30 mouse cellular contexts compared by ENCODE assay signal in the genomic region with DNA sequence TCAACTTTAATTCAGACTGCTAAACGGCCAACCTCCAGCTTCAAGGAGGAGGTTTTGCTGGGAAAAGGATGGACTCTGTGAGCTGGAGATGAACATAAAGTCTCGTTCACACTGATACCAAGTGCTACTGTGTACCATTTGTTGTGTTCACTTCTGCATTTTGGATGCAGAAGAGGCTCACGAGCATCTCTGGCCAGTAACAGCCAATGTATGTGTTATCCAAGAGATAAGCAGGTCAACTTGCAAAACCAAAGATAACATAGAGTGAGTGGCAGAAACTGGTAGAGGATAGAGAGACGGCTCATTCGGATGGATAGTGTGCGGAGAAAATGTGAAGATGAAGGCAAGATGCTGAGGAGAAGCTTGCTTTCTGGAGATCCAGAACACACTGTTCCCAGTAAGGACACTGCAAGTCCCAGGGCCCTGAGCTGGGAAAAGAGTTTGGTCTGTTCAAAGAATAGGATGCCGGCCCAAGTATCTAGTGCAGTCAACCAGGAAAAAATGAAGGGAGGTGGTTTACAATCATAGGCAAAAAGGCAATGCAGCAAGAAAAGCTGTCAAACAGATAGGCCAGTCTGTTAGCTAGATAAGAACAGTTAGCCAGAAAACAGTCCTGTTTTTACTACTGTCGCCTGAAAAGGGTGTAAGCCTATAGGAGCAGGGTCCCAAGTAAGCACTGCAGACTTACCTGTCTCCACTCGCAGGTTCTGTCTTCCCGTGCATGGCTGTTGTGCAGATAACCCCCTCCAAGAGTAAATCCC.
DNase-seq lines count a peak whose midpoint lies in the region; ATAC-seq and TF ChIP-seq lines count a peak whose summit lies in the region.
"Had no signal": no experiment of that assay in that cellular context is flagged by ENCODE, and none has a peak within 500 bp of the region (broad histone marks: within the 10 kb centered on the region; RNA-seq: fewer than 3 reads in every experiment).

No protein-coding gene starts in this region.

- no peaks in the 10 kb centered on the region for H3K27me3 ChIP-seq in stomach, embryonic 14.5 days (ENCODE audit: control insufficient read depth, insufficient read depth, low read length)
- no peaks in the 10 kb centered on the region for H3K27me3 ChIP-seq in stomach, postnatal 0 days (ENCODE audit: control insufficient read depth, insufficient read depth, low read length)
- H3K27me3 ChIP-seq in liver, embryonic 15.5 days, result no peaks in the 10 kb centered on the region
- H3K27me3 ChIP-seq in stomach, embryonic 15.5 days (replicated peaks), result no peaks in the 10 kb centered on the region
- H3K27me3 ChIP-seq: hindbrain, embryonic 12.5 days; intestine, embryonic 15.5 days; limb, embryonic 15.5 days; lung, embryonic 15.5 days had no signal

- H3K9me3 ChIP-seq in stomach, embryonic 14.5 days (ENCODE audit: control insufficient read depth, low read depth, low read length), result no peaks in the 10 kb centered on the region
- no peaks in the 10 kb centered on the region for H3K9me3 ChIP-seq in stomach, postnatal 0 days (ENCODE audit: control insufficient read depth, low read length)
- H3K9me3 ChIP-seq in liver, embryonic 15.5 days (replicated peaks), result no peaks in the 10 kb centered on the region
- H3K9me3 ChIP-seq in stomach, embryonic 15.5 days, result no peaks in the 10 kb centered on the region; the same call in 1 of the 2 replicates
- H3K9me3 ChIP-seq: forebrain, embryonic 10.5 days; heart, embryonic 10.5 days; hindbrain, embryonic 12.5 days; intestine, embryonic 15.5 days; limb, embryonic 10.5 days; limb, embryonic 15.5 days; lung, embryonic 15.5 days had no signal

- H3K9ac ChIP-seq in stomach, embryonic 14.5 days (replicated peaks; ENCODE audit: low read depth, low read length), result no peak overlapping the region
- H3K9ac ChIP-seq in stomach, postnatal 0 days (ENCODE audit: low read length), result no peak overlapping the region
- peak overlapping the region; percentile 9; the same call in 1 of the 2 replicates for H3K9ac ChIP-seq in liver, embryonic 15.5 days
- H3K9ac ChIP-seq in stomach, embryonic 15.5 days, result no peak overlapping the region
- H3K9ac ChIP-seq: hindbrain, embryonic 12.5 days; intestine, embryonic 15.5 days; limb, embryonic 15.5 days; lung, embryonic 15.5 days had no signal

- no peak for TF ChIP-seq EP300 in stomach, postnatal 0 days (optimal IDR thresholded peaks at IDR 0.05)

- 81% methylated on average over 10 of the region's 10 CpGs for WGBS in stomach, embryonic 14.5 days
- 85% methylated on average over 10 of the region's 10 CpGs for WGBS in stomach, postnatal 0 days
- WGBS in liver, embryonic 15.5 days (ENCODE audit: insufficient replicate concordance), result 19% methylated on average over 10 of the region's 10 CpGs
- 82% methylated on average over 10 of the region's 10 CpGs for WGBS in stomach, embryonic 15.5 days

- H3K4me2 ChIP-seq in stomach, embryonic 14.5 days (replicated peaks; ENCODE audit: low read depth, low read length), result no peak overlapping the region
- H3K4me2 ChIP-seq in stomach, postnatal 0 days (replicated peaks; ENCODE audit: low read depth), result no peak overlapping the region
- H3K4me2 ChIP-seq in liver, embryonic 15.5 days, result peak overlapping the region; percentile 65
- H3K4me2 ChIP-seq in stomach, embryonic 15.5 days, result no peak overlapping the region
- H3K4me2 ChIP-seq: hindbrain, embryonic 12.5 days; intestine, embryonic 15.5 days; limb, embryonic 15.5 days; lung, embryonic 15.5 days had no signal

- H3K4me3 ChIP-seq in stomach, embryonic 14.5 days (ENCODE audit: low read depth, low read length), result no peak overlapping the region
- no peak overlapping the region for H3K4me3 ChIP-seq in stomach, postnatal 0 days (ENCODE audit: low read depth, low read length)
- peak overlapping the region; percentile 26 for H3K4me3 ChIP-seq in liver, embryonic 15.5 days (replicated peaks)
- no peak overlapping the region for H3K4me3 ChIP-seq in stomach, embryonic 15.5 days (replicated peaks)
- H3K4me3 ChIP-seq: forebrain, embryonic 10.5 days; heart, embryonic 10.5 days; hindbrain, embryonic 12.5 days; intestine, embryonic 15.5 days; limb, embryonic 10.5 days; limb, embryonic 15.5 days; lung, embryonic 15.5 days had no signal

- TF ChIP-seq CTCF in stomach, postnatal 0 days (IDR thresholded peaks at IDR 0.05; ENCODE audit: low read depth), result no peak

- H3K36me3 ChIP-seq in stomach, embryonic 14.5 days (ENCODE audit: control insufficient read depth, insufficient read depth, low read length), result no peaks in the 10 kb centered on the region
- H3K36me3 ChIP-seq in stomach, postnatal 0 days (ENCODE audit: control insufficient read depth, insufficient read depth, low read length), result no peaks in the 10 kb centered on the region
- no peaks in the 10 kb centered on the region for H3K36me3 ChIP-seq in liver, embryonic 15.5 days (replicated peaks)
- H3K36me3 ChIP-seq in stomach, embryonic 15.5 days, result no peaks in the 10 kb centered on the region
- H3K36me3 ChIP-seq: forebrain, embryonic 10.5 days; heart, embryonic 10.5 days; hindbrain, embryonic 12.5 days; intestine, embryonic 15.5 days; limb, embryonic 10.5 days; limb, embryonic 15.5 days; lung, embryonic 15.5 days had no signal

- no peak for DNase-seq in stomach, postnatal 0 days (ENCODE audit: low spot score)
- peak; percentile 63 for DNase-seq in liver
- DNase-seq in layer of hippocampus, adult 9-11 months, result no peak
- no peak for DNase-seq in layer of hippocampus, adult 9-10 months (ENCODE audit: low spot score)
- DNase-seq in yolk sac, embryonic 10.5 days (ENCODE audit: low spot score), result no peak
- DNase-seq: adrenal gland, adult 8-10 months; cerebellum, adult 11 months; cerebellum, adult 9-10 months; cerebellum, postnatal 36 days; heart, postnatal 36 days; kidney, adult 2 months; midbrain, embryonic 14.5 days; retina, postnatal 1 day; right cerebral cortex, postnatal 14 days; thymus, adult 18-20 months; thymus, postnatal 25 days had no signal

- ATAC-seq in stomach, embryonic 14.5 days (ENCODE audit: insufficient number of reproducible peaks, insufficient read depth, low FRiP score, low read depth), result peak; percentile 58; the same call in 1 of the 2 replicates
- no peak for ATAC-seq in stomach, postnatal 0 days (ENCODE audit: low FRiP score, low TSS enrichment)
- peak; percentile 72 for ATAC-seq in liver, embryonic 15.5 days (ENCODE audit: insufficient read depth)
- ATAC-seq in stomach, embryonic 15.5 days (ENCODE audit: insufficient read depth, low FRiP score, low read depth), result peak; percentile 75; the same call in 1 of the 2 replicates
- ATAC-seq: CD4-positive, CD25-positive, alpha-beta regulatory T cell, adult 4 months; forebrain, embryonic 16.5 days; hindbrain, postnatal 0 days; intestine, embryonic 15.5 days had no signal

- no peaks in the 10 kb centered on the region for H3K4me1 ChIP-seq in stomach, embryonic 14.5 days (ENCODE audit: control insufficient read depth, insufficient read depth, low read length)
- H3K4me1 ChIP-seq in stomach, postnatal 0 days (replicated peaks; ENCODE audit: control insufficient read depth, insufficient read depth), result no peaks in the 10 kb centered on the region
- H3K4me1 ChIP-seq in liver, embryonic 15.5 days (replicated peaks), result peaks cover 67% of the 10 kb centered on the region
- no peaks in the 10 kb centered on the region for H3K4me1 ChIP-seq in stomach, embryonic 15.5 days
- H3K4me1 ChIP-seq: forebrain, embryonic 10.5 days; heart, embryonic 10.5 days; hindbrain, embryonic 12.5 days; intestine, embryonic 15.5 days; limb, embryonic 10.5 days; limb, embryonic 15.5 days; lung, embryonic 15.5 days had no signal

- H3K27ac ChIP-seq in stomach, embryonic 14.5 days (ENCODE audit: low read length), result no peak overlapping the region
- no peak overlapping the region for H3K27ac ChIP-seq in stomach, postnatal 0 days (replicated peaks)
- H3K27ac ChIP-seq in liver, embryonic 15.5 days (replicated peaks), result peak overlapping the region; percentile 95
- no peak overlapping the region for H3K27ac ChIP-seq in stomach, embryonic 15.5 days
- H3K27ac ChIP-seq: forebrain, embryonic 10.5 days; heart, embryonic 10.5 days; hindbrain, embryonic 12.5 days; hindbrain, postnatal 0 days; intestine, embryonic 15.5 days; kidney, postnatal 0 days; limb, embryonic 10.5 days; limb, embryonic 15.5 days; lung, embryonic 15.5 days had no signal
